Mouse (Mus musculus) induced T-regulatory cell, adult 2 months (primary cell): Measurements from ENCODE around the gene Gpcpd1.

Experiments used
- DNase-seq: peaks from one replicate; pipeline ENCODE4 v3.0.0-alpha.2; 2012; ENCODE audit warnings: low read depth

The Gpcpd1 gene

GRCm38 (mm10) chr2:132586006-132586405, 1.5 kb downstream of the Gpcpd1 start:
- no peak for DNase-seq

GRCm38 (mm10) chr2:132584191-132584590, 3.3 kb downstream of the Gpcpd1 start:
- no peak for DNase-seq

DNA sequence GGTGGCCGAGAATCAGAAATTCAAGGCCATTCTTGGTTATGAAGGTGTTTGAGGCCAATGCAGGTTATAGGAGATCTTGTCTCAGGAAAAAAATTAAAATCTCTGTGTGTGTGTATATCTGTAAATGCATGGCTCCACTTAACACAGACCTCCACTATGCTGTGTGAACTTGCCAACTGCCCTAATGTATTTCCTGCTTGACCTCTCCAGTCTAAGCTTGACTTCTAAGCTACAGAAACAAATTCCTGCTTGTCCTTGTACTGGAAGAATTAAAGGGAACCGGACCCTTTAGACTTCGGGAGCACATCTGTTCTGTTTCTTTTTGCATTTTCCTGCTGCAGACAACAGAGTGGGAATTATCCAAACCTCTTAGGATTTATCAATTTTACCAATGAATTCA, 4.4 kb downstream of the Gpcpd1 start:
- no peak for DNase-seq

DNA sequence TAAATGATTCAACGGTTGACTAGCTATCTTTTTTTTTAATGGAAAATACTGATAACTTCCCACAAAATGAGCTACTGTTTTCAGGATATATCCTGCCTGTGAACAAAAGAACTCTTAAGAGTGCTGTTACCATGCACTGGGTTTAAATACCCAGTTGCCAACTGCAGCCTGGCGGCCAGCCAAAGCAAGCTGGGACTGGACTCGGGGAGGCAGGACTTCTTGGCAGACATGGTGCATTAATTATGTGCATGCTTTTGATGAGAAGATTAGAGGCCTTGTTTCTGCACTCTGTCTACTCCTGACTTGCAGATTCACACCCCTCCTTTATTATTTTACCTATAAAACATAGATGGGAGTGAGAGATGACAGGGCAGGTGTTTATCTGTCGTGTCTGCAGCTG, 5.3 kb downstream of the Gpcpd1 start:
- DNase-seq = no peak

GRCm38 (mm10) chr2:132579689-132580088, 7.8 kb downstream of the Gpcpd1 start:
- DNase-seq = no peak

- DNase-seq = no peak
Measured at GRCm38 (mm10) chr2:132578711-132579110, 8.8 kb downstream of the Gpcpd1 start.

DNA sequence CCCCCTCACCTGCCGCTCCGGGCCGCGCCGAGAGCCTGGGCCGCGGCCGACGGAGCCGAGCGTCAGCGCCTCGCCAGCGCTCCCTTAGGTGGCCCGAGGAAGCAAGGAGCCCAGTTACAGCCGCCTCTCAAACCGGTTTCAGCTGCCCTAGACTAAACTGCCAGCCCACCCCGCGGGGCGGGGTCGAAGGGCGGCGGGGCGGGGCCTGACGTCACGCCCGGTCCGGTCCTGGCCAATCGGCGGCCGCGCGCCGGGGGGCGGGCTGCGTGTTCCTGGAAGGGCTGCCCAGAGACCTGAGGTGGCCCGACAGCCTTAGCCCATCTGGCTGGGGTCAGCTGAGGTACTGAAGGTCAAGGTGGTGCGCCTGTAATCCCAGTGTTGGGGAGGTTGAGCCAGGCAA, 9.5 kb downstream of the Gpcpd1 start:
- peak; percentile 96 for DNase-seq

- peak; percentile 82 for DNase-seq
Measured at GRCm38 (mm10) chr2:132577431-132577981, 10.0 kb downstream of the Gpcpd1 start.

- DNase-seq = peak; percentile 34
Measured at GRCm38 (mm10) chr2:132576522-132577135, 10.9 kb downstream of the Gpcpd1 start.

DNA sequence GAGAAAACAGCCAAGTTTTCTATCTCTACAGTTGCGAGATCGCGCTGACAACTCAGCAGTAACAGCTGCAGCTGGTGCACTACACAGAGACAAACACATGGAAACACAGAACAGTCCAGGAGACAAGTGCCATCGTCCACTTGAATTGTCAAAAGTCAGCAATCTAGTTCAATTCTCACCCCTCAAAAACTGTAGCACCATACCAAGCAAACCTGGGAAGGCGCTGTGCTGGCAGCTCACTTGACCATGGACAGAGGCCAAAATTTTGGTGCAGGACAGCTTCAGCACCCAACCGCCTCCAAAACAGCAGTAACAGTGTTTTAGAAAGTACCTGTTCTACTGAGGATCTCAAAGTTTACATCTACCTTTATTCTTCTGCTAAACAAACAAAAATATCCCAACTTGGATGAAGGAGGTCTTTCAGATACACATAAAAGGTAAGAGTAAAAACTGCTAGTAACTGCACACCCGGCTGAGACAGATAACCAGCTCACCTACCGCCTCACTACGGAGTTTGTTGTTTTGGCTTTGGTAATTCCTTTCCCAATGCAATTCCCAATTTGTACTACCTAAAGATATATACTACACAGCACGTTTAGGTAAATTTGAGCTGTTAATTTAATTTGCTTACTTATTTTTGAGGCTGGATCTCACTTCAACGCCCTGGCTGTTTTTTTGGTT, 11.6 kb downstream of the Gpcpd1 start:
- DNase-seq = peak; percentile 25

DNA sequence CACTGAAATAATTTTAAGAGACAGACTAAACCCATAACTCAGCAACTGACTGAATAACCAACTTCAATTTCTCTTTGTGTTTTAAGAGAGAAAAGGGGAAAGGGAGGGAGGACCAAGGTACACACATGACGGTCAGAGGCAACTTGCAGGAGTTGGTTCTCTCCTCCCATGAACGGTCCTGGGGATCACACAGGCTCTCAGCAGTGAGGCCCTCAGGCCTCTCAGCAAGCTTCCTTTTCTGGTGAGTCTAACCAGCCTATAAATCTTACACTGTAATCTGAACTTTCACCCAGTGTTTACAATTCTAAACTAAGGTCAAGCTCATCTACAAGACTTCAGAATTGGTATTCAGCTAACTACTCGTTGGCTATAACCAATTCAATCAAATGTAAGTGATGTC, 12.3 kb downstream of the Gpcpd1 start:
- peak; percentile 18 for DNase-seq

- DNase-seq = no peak
Measured at GRCm38 (mm10) chr2:132573280-132573679, 14.2 kb downstream of the Gpcpd1 start.

GRCm38 (mm10) chr2:132572651-132573050, 14.9 kb downstream of the Gpcpd1 start:
- DNase-seq = no peak

DNA sequence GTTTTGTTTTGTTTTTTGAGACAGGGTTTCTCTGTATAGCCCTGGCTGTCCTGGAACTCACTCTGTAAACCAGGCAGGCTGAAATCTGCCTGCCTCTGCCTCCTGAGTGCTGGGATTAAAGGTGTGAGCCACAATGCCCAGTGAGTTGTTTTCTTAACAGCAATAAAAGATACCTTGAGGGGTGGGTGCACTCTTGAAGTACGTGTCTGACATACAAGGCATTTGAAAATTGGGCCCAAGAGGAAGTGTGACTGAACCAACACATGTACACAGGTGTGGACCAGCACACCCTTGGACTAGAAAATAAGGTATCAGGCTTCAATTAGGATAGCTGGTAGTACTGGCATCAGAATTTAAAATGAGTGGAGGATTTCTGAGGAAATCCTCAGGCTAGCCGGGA, 16.2 kb downstream of the Gpcpd1 start:
- no peak for DNase-seq

DNA sequence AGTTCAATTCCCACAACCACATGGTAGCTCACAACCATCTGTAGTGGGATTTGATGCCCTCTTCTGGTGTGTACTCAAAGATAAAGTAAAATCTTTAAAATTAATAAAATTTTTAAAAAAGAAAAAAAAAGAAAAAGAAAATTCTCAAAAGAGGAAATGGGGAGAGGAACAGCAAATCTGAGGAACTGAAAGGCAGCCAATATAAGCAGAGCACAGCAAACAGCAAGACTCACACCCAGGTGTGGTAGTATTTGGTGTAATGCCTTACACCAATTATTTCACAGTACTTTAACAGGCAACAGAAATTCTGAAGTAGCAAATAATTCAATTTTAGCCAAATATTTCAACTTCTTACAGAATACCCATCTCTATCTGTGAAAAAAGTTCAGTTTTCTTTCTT, 16.7 kb downstream of the Gpcpd1 start:
- no peak for DNase-seq

DNA sequence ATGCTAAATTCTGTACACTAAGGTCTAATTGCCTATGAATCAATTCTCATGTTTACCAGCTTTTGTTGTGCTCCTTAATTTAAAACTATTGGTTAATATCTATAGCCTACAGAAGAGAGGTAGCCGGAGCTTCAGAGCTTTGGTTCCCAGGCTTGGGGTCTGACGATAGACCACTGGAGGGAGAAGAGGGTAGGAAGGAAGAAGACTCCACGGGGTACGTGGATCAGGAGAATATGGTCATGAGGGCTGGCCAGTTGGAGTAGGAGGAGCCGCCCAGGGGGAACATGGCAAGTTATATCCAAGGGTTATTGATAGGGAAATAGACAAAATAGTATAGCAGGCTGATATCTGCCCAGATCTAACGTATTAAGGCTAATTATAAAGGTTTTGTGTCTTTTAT, 17.8 kb downstream of the Gpcpd1 start:
- no peak for DNase-seq

- DNase-seq = peak; percentile 26
Measured at GRCm38 (mm10) chr2:132567414-132567813, 20.1 kb downstream of the Gpcpd1 start.

DNA sequence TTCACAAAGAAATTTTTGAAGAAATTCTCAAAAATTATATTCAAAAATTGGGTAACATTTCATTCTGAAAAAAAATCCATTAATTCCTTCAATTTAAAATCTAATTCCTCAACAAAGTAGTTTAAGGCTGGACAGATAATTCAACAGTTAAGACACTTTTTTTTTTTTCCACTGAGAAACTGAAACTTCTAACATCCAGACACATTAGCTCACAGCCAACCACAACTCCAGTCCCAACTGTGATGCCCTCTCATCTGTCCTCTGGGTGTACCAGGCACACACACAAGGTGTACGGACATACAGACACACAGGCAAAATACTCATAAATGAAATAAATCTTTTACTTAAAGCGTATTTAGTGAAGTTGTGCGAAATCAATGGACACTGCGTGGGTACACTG, 25.7 kb downstream of the Gpcpd1 start:
- DNase-seq = no peak

- DNase-seq = no peak
Measured at GRCm38 (mm10) chr2:132527864-132528263, 59.7 kb downstream of the Gpcpd1 start.

GRCm38 (mm10) chr2:132526894-132527532, 60.5 kb downstream of the Gpcpd1 start:
- no peak for DNase-seq

DNA sequence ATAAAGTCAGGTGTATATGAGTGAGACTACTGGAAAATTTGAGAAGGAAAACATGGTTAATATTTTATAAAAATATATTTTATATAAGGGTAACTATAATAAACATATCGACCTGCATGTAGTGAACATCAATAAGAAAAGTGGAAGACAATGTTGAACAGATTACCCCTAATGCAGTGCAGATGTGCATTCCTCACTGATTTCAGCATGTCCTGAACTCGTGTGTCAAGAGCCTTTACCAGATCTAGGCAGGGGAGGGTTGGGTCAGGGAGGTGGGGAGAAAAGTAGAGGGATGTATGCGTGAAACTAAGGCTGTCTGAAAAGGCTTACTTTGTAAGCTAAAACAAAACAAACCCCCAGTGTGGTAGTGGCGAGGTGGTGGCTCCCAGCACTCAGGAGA, 61.4 kb downstream of the Gpcpd1 start:
- no peak for DNase-seq

- no peak for DNase-seq
Measured at GRCm38 (mm10) chr2:132518021-132518901, 69.3 kb downstream of the Gpcpd1 start.
